Mouse (Mus musculus) hindbrain, postnatal 0 days (tissue): ENCODE data around the gene Mgrn1. TPM values are rescaled to one million over a fixed set of nuclear protein-coding genes. Genes with fewer than 3 reads are reported as not detected.

Experiments used
- ATAC-seq: fragments of 200-750 bp; cut with Nextera tagmentation; 2 replicates; pipeline ENCODE4 v1.8.0; 2017; ENCODE audit warnings: mild to moderate bottlenecking, moderate TSS enrichment, moderate library complexity
- DNase-seq: peaks from one replicate; pipeline ENCODE4 v3.0.0-alpha.2; 2015; ENCODE audit warnings: low spot score
- H3K27ac ChIP-seq: fragments of 300-500 bp; sonication (generic); 2 replicates; pipeline ENCODE4 v1.5.1; 2014; ENCODE audit warnings: mild to moderate bottlenecking
- H3K27me3 ChIP-seq: fragments of 300-500 bp; sonication (generic); 2 replicates; pipeline ENCODE4 v1.6.1; 2014; ENCODE audit warnings: low read length, mixed read lengths; ENCODE audit not compliant: insufficient read depth
- H3K36me3 ChIP-seq: fragments of 300-500 bp; sonication (generic); 2 replicates; pipeline ENCODE4 v1.6.1; 2014; ENCODE audit warnings: low read length, mixed read lengths; ENCODE audit not compliant: insufficient read depth
- H3K4me1 ChIP-seq: fragments of 300-500 bp; sonication (generic); 2 replicates; pipeline ENCODE4 v1.6.1; 2014; ENCODE audit warnings: antibody characterized with exemption, low read length, mixed read lengths; ENCODE audit not compliant: insufficient read depth
- H3K4me2 ChIP-seq: fragments of 300-500 bp; sonication (generic); 2 replicates; pipeline ENCODE4 v1.6.1; 2014; ENCODE audit warnings: low read depth, mild to moderate bottlenecking, low read length, moderate library complexity, mixed read lengths
- H3K4me3 ChIP-seq: fragments of 300-500 bp; sonication (generic); 2 replicates; pipeline ENCODE4 v1.5.1; 2014; ENCODE audit warnings: low read length
- H3K9ac ChIP-seq: fragments of 300-500 bp; sonication (generic); replicated peaks from 2 replicates; pipeline ENCODE4 v1.6.1; 2014; ENCODE audit warnings: mild to moderate bottlenecking, low read length, moderate library complexity, mixed read lengths
- H3K9me3 ChIP-seq: fragments of 300-500 bp; sonication (generic); 2 replicates; pipeline ENCODE4 v1.6.1; 2016; ENCODE audit warnings: low read length, mixed read lengths
- CTCF ChIP-seq: IDR thresholded peaks from 2 replicates; pipeline ENCODE4 v1.5.1; 2016; ENCODE audit warnings: antibody characterized with exemption, control low read depth, low read depth
- WGBS: fragments of 180-500 bp; shearing (Covaris S2); extraction: QIAGEN DNeasy Blood & Tissue Kit; methylation state at CpG from one replicate; pipeline ENCODE4 v1.1.7; 2014; 5-methylcytosine and 5-hydroxymethylcytosine counted together
- polyA plus RNA-seq: library from polyadenylated mRNA; unstranded; fragments of >200 nt; fragmentation: Nextera tagmentation; extraction: Ambion mirVana; gene quantifications from 2 replicates; pipeline ENCODE4 v1.2.1, GENCODE M21; 2015
- total RNA-seq: library from RNA; depleted of rRNA; stranded (reverse); fragments of >200 nt; gene quantifications from 2 replicates; pipeline ENCODE4 v1.2.3, GENCODE M21; 2014

Gene Mgrn1
- total and polyA plus RNA-seq, 2 experiments from 2014 or later: 126 to 235 TPM

DNA sequence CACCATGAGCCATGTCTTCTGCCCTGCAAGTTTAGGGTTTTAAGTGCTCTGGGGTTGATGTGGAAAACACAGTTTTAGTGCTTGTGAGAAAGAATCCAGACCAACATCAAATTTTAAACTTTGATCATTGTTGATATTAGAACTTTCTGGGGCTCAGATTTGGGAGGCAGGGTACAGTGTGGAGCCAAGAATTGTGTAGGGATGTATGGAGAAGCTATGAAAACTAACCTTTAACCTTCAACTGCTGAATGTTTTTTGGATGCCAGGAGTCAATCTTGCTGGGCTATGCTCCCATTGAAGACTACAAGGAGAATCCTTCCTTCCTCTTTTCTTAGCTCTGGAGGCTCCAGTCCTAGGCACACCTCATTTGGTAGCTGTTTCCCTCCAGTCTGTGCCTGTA is 20.5 kb downstream of the Mgrn1 start:
- ATAC-seq: no peak

DNA sequence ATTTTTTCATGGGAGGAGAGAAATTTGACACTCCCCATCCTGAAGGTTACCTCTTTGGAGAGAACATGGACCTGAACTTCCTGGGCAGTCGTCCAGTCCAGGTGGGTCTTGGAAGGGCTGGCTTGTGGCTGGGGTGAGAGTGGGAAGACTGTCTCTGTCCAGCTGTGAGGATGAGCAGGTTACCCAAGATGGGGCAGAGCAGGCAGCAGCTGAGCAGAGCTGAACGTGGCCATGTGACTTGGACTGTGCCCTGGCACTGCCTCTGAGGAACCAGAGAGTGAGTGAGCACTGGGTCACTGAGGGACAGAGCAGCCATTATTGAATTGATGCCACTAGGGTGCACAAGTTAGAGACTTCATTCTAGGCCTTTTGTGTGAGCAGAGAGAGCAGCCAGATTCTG is 21.3 kb downstream of the Mgrn1 start:
- no peak overlapping the region for H3K9ac ChIP-seq
- WGBS: 72% methylated on average over 2 of the region's 2 CpGs

More for the DNA sequence above, 20.5 kb downstream of the Mgrn1 start:
- Histone ChIP-seq H3K4me1 (no peaks in the 10 kb centered on the region), H3K27me3 (no peaks in the 10 kb centered on the region), H3K9ac (no peak overlapping the region), H3K4me2 (no peak overlapping the region), H3K27ac (no peak overlapping the region), H3K4me3 (no peak overlapping the region), H3K36me3 (peaks cover 9% of the 10 kb centered on the region), H3K9me3 (no peaks in the 10 kb centered on the region)
- no peak for DNase-seq
- TF ChIP-seq CTCF: no peak

DNA sequence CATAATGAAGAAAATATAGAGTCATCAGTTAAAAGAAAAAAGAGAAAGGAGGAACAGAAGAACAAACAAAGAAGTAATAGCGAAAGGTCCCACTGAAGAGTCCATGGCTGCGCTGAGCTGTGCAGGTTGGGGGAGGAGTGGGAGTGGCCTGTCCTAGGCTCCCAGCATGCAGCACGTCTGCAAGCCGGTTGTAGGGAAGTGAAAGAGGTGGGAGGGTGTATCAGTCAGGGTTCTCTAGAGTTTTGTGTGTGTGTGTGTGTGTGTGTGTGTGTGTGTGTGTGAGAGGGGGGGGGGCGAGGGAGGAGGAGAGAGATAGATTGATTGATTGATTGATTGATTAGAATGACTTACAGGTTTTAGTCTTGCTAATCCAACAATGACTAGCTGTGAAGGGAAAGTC is 21.9 kb downstream of the Mgrn1 start:
- Histone ChIP-seq H3K27ac (no peak overlapping the region), H3K27me3 (no peaks in the 10 kb centered on the region), H3K9me3 (no peaks in the 10 kb centered on the region), H3K9ac (no peak overlapping the region), H3K36me3 (peaks cover 15% of the 10 kb centered on the region), H3K4me2 (no peak overlapping the region), H3K4me3 (no peak overlapping the region), H3K4me1 (no peaks in the 10 kb centered on the region)
- DNase-seq: no peak
- WGBS: 54% methylated on average over 5 of the region's 5 CpGs
- no peak for TF ChIP-seq CTCF
- ATAC-seq: no peak

More for the DNA sequence above, 21.3 kb downstream of the Mgrn1 start:
- no peaks in the 10 kb centered on the region for H3K4me1 ChIP-seq
- 0 out of 2 replicates have a peak overlapping the region, but pooled peaks have one; percentile 26 for H3K27ac ChIP-seq
- H3K9me3 ChIP-seq: no peaks in the 10 kb centered on the region
- H3K27me3 ChIP-seq: no peaks in the 10 kb centered on the region
- no peak overlapping the region for H3K4me3 ChIP-seq
- H3K36me3 ChIP-seq: peaks cover 15% of the 10 kb centered on the region
- H3K4me2 ChIP-seq: no peak overlapping the region
- TF ChIP-seq CTCF: no peak
- peak; percentile 42; the same call in 1 of the 2 replicates for ATAC-seq
- peak; percentile 32 for DNase-seq

DNA sequence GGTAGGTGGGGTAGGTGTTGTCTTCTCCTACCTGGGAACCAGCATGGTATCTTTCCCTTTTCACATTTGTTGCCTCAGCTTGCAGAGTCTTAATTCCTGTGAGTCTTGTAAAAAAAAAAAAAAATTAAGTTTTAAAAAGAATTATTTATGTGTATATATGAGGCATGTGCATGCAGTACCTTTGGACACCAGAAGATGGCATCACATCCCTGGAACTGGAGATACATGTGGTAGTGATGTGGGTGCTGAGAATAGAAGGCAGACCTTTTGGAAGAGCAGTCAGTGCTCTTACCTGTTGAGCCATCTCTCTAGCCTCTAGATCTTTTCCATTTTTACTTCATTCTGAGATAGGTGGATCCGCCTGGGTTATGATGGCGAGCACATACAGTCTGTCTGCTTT is 23.7 kb downstream of the Mgrn1 start:
- no peak overlapping the region for H3K4me2 ChIP-seq
- no peak overlapping the region for H3K9ac ChIP-seq
- ATAC-seq: no peak
- H3K4me3 ChIP-seq: no peak overlapping the region
- peak; percentile 58 for TF ChIP-seq CTCF
- no peaks in the 10 kb centered on the region for H3K4me1 ChIP-seq
- no peak for DNase-seq
- WGBS: 98% methylated on average over 2 of the region's 2 CpGs
- H3K9me3 ChIP-seq: no peaks in the 10 kb centered on the region
- H3K27ac ChIP-seq: no peak overlapping the region
- H3K36me3 ChIP-seq: peaks cover 19% of the 10 kb centered on the region
- no peaks in the 10 kb centered on the region for H3K27me3 ChIP-seq

DNA sequence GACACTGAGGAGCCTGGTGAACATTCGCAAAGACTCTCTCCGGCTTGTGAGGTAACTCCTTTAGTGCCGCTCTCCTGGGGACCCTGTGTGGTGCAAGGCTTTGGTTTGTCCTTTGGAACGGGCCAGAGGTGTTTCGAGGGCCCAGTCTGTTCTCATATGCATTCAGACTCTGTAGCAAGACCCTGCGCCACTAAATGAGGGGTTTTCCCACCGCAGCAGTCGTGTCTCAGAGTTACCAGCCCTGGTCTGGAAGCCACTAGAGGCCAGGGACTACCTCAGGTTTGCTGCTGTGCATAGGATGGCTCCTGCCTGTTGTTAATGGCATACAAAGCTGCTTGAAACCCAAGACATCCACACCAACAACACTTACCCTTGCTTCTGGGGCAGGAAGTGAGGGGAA is 24.7 kb downstream of the Mgrn1 start:
- no peaks in the 10 kb centered on the region for H3K27me3 ChIP-seq
- peaks cover 26% of the 10 kb centered on the region for H3K36me3 ChIP-seq
- ATAC-seq (no peak), DNase-seq (no peak)
- no peaks in the 10 kb centered on the region for H3K4me1 ChIP-seq
- 96% methylated on average over 8 of the region's 8 CpGs for WGBS
- no peak overlapping the region for H3K4me2 ChIP-seq
- H3K9me3 ChIP-seq: no peaks in the 10 kb centered on the region
- no peak overlapping the region for H3K4me3 ChIP-seq
- H3K27ac ChIP-seq: no peak overlapping the region
- TF ChIP-seq CTCF: no peak
- no peak overlapping the region for H3K9ac ChIP-seq

DNA sequence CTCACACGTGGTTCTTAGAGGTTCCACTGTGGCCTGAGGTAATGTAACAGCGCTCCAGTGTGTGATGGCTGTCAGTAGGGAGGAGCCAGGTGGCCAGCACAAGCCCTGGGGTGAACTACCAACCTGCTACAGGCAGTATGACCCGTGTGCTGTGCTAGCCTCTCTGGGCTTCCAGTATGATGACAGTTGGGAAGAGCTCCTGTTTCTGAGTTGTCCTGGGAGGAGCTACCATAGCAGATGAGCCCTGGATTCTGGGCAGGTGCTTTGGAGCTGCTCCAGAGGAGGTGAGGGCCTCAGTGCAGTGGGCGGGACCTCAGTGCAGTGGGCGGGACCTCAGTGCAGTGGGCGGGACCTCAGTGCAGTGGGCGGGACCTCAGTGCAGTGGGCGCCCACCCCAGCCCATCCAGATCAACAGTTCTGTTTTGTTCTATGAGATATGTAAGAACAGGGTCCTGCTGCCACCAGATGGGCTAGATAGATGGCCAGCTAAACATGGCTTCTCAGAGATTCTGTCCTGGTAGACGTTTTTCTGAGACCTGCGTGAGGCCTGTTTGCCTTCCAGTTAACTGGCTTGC is 26.1 kb downstream of the Mgrn1 start:
- no peaks in the 10 kb centered on the region for H3K9me3 ChIP-seq
- no peaks in the 10 kb centered on the region for H3K27me3 ChIP-seq
- H3K9ac ChIP-seq: no peak overlapping the region
- no peak for ATAC-seq
- DNase-seq: no peak
- no peak for TF ChIP-seq CTCF
- 86% methylated on average over 9 of the region's 10 CpGs for WGBS
- peaks cover 40% of the 10 kb centered on the region for H3K36me3 ChIP-seq
- H3K4me1 ChIP-seq: no peaks in the 10 kb centered on the region
- no peak overlapping the region for H3K4me3 ChIP-seq
- H3K27ac ChIP-seq: no peak overlapping the region
- H3K4me2 ChIP-seq: no peak overlapping the region

DNA sequence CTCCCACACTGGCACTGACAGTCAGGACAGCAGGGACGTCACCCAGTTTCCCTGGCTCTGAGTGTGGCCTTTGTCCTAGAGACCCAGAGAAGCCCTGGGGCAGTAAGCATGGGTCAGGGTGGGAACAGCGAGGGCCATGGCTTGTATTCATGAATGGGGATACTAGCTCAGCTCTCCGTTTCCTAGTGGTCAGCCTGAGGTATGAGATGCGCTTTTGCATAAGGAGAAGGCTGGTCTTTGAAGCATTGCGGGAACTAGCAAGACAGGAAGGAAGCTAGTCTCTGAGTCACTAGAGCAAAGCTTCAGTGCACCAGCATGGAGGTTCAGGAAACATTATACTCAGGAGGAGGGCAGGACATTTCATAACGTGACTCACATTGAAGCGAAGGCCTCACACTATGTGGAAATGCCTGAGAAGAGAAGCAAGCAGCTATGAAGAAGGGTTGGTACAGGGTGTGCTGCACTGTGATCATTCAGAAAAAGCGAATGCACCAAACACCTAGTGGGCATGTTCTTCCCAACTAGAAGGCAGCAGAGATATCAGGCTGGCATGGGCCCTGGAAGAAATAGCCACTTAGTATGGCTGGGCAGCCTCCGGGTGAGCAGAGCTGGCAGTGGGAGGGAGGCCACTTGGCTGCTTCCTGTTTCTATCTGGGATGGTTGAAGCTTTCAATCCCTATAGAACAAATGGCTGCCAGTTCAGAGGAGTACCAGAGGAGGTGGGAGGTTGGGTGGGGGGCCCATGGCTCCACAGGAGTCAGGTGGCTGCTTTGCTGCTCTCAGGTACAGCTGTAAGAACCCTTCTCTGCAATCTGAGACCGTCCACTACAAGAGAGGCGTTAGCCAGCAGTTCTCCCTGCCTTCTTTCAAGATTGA is 27.1 kb downstream of the Mgrn1 start:
- Histone ChIP-seq H3K36me3 (peaks cover 40% of the 10 kb centered on the region), H3K4me3 (no peak overlapping the region), H3K4me1 (no peaks in the 10 kb centered on the region), H3K9ac (no peak overlapping the region), H3K27me3 (no peaks in the 10 kb centered on the region), H3K27ac (peak overlapping the region; percentile 65; the same call in 1 of the 2 replicates), H3K4me2 (no peak overlapping the region), H3K9me3 (no peaks in the 10 kb centered on the region)
- TF ChIP-seq CTCF: no peak
- WGBS: 75% methylated on average over 11 of the region's 11 CpGs
- peak; percentile 31 for ATAC-seq
- no peak for DNase-seq
